Mouse (Mus musculus): Measurements from ENCODE around the gene Bcam. TPM values are rescaled to one million over a fixed set of nuclear protein-coding genes. Genes with fewer than 3 reads are reported as not detected.
A peak's percentile ranks its signal among the peaks of the same experiment; 100 is the strongest.

Bcam gene
- polyA plus RNA-seq, 1 experiment from 2014 or later = 163 TPM

- peaks cover 51% of the 10 kb centered on the region for H3K27me3 ChIP-seq (ENCODE audit: control insufficient read depth, insufficient read depth, low read length)
- H3K9me3 ChIP-seq (replicated peaks; ENCODE audit: control insufficient read depth, low read length) = no peaks in the 10 kb centered on the region; the same call in 1 of the 2 replicates
- no peak overlapping the region for H3K4me3 ChIP-seq (ENCODE audit: low read depth, low read length)
- H3K36me3 ChIP-seq (ENCODE audit: control insufficient read depth, insufficient read depth, low read length) = no peaks in the 10 kb centered on the region
- H3K9ac ChIP-seq (ENCODE audit: low read depth, low read length) = no peak overlapping the region
- H3K4me1 ChIP-seq (ENCODE audit: control insufficient read depth, insufficient read depth, low read length) = peaks cover 16% of the 10 kb centered on the region
- WGBS (ENCODE audit: insufficient replicate concordance) = 64% methylated on average over 4 of the region's 4 CpGs
- no peak for ATAC-seq (replicated peaks; ENCODE audit: insufficient number of reproducible peaks, low FRiP score, low TSS enrichment)
- no peak overlapping the region for H3K27ac ChIP-seq (ENCODE audit: low read depth, low read length)
- no peak overlapping the region for H3K4me2 ChIP-seq
These were observed 42.3 kb upstream of the Bcam start for GRCm38 (mm10) chr7:19813161-19813560.

- WGBS (ENCODE audit: insufficient replicate concordance) = 5% methylated on average over 22 of the region's 22 CpGs
- peak overlapping the region; percentile 11; the same call in 1 of the 2 replicates for H3K4me3 ChIP-seq (ENCODE audit: low read depth, low read length)
- H3K27me3 ChIP-seq (ENCODE audit: control insufficient read depth, insufficient read depth, low read length) = peaks cover 50% of the 10 kb centered on the region
- H3K4me1 ChIP-seq (ENCODE audit: control insufficient read depth, insufficient read depth, low read length) = peaks cover 7% of the 10 kb centered on the region
- ATAC-seq (replicated peaks; ENCODE audit: insufficient number of reproducible peaks, low FRiP score, low TSS enrichment) = no peak
- H3K27ac ChIP-seq (ENCODE audit: low read depth, low read length) = no peak overlapping the region
- H3K9ac ChIP-seq (ENCODE audit: low read depth, low read length) = no peak overlapping the region
- peak overlapping the region; percentile 51 for H3K4me2 ChIP-seq
- H3K36me3 ChIP-seq (ENCODE audit: control insufficient read depth, insufficient read depth, low read length) = no peaks in the 10 kb centered on the region
- no peaks in the 10 kb centered on the region; the same call in 1 of the 2 replicates for H3K9me3 ChIP-seq (replicated peaks; ENCODE audit: control insufficient read depth, low read length)
These were observed 40.3 kb upstream of the Bcam start for GRCm38 (mm10) chr7:19811114-19811513.

- H3K36me3 ChIP-seq (ENCODE audit: control insufficient read depth, insufficient read depth, low read length) = no peaks in the 10 kb centered on the region
- H3K27me3 ChIP-seq (ENCODE audit: control insufficient read depth, insufficient read depth, low read length) = peaks cover 45% of the 10 kb centered on the region
- 3% methylated on average over 27 of the region's 27 CpGs for WGBS (ENCODE audit: insufficient replicate concordance)
- peak overlapping the region; percentile 29 for H3K4me3 ChIP-seq (ENCODE audit: low read depth, low read length)
- H3K4me1 ChIP-seq (ENCODE audit: control insufficient read depth, insufficient read depth, low read length) = peaks cover 7% of the 10 kb centered on the region
- ATAC-seq (replicated peaks; ENCODE audit: insufficient number of reproducible peaks, low FRiP score, low TSS enrichment) = peak; percentile 70; the same call in 1 of the 2 replicates
- H3K9me3 ChIP-seq (replicated peaks; ENCODE audit: control insufficient read depth, low read length) = no peaks in the 10 kb centered on the region; the same call in 1 of the 2 replicates
- no peak overlapping the region for H3K27ac ChIP-seq (ENCODE audit: low read depth, low read length)
- H3K4me2 ChIP-seq = peak overlapping the region; percentile 61
- H3K9ac ChIP-seq (ENCODE audit: low read depth, low read length) = peak overlapping the region; percentile 54; the same call in 1 of the 2 replicates
These were observed 38.6 kb upstream of the Bcam start for GRCm38 (mm10) chr7:19809369-19809768.

GRCm38 (mm10) chr7:19806356-19806969 is 35.6 kb upstream of the Bcam start:
- Histone ChIP-seq H3K4me2 (no peak overlapping the region), H3K27me3 (ENCODE audit: control insufficient read depth, insufficient read depth, low read length) (peaks cover 30% of the 10 kb centered on the region), H3K9me3 (replicated peaks; ENCODE audit: control insufficient read depth, low read length) (no peaks in the 10 kb centered on the region; the same call in 1 of the 2 replicates), H3K27ac (ENCODE audit: low read depth, low read length) (no peak overlapping the region), H3K9ac (ENCODE audit: low read depth, low read length) (no peak overlapping the region), H3K4me3 (ENCODE audit: low read depth, low read length) (no peak overlapping the region), H3K4me1 (ENCODE audit: control insufficient read depth, insufficient read depth, low read length) (peaks cover 7% of the 10 kb centered on the region), H3K36me3 (ENCODE audit: control insufficient read depth, insufficient read depth, low read length) (no peaks in the 10 kb centered on the region)
- whole genome bisulfite sequencing (ENCODE audit: insufficient replicate concordance) = 75% methylated on average over 8 of the region's 8 CpGs
- ATAC-seq (replicated peaks; ENCODE audit: insufficient number of reproducible peaks, low FRiP score, low TSS enrichment) = no peak

GRCm38 (mm10) chr7:19802995-19803394 is 32.2 kb upstream of the Bcam start:
- ATAC-seq (replicated peaks; ENCODE audit: insufficient number of reproducible peaks, low FRiP score, low TSS enrichment) = no peak
- Histone ChIP-seq H3K4me2 (no peak overlapping the region), H3K27ac (ENCODE audit: low read depth, low read length) (no peak overlapping the region), H3K36me3 (ENCODE audit: control insufficient read depth, insufficient read depth, low read length) (no peaks in the 10 kb centered on the region), H3K4me3 (ENCODE audit: low read depth, low read length) (no peak overlapping the region), H3K27me3 (ENCODE audit: control insufficient read depth, insufficient read depth, low read length) (peaks cover 2% of the 10 kb centered on the region; the same call in 1 of the 2 replicates), H3K4me1 (ENCODE audit: control insufficient read depth, insufficient read depth, low read length) (no peaks in the 10 kb centered on the region), H3K9ac (ENCODE audit: low read depth, low read length) (no peak overlapping the region), H3K9me3 (replicated peaks; ENCODE audit: control insufficient read depth, low read length) (no peaks in the 10 kb centered on the region)
- 21% methylated on average over 7 of the region's 7 CpGs for WGBS (ENCODE audit: insufficient replicate concordance)

- Histone ChIP-seq H3K27me3 (ENCODE audit: control insufficient read depth, insufficient read depth, low read length) (peaks cover 18% of the 10 kb centered on the region), H3K9ac (ENCODE audit: low read depth, low read length) (no peak overlapping the region), H3K27ac (ENCODE audit: low read depth, low read length) (no peak overlapping the region), H3K4me1 (ENCODE audit: control insufficient read depth, insufficient read depth, low read length) (no peaks in the 10 kb centered on the region), H3K9me3 (replicated peaks; ENCODE audit: control insufficient read depth, low read length) (no peaks in the 10 kb centered on the region), H3K4me3 (ENCODE audit: low read depth, low read length) (no peak overlapping the region), H3K4me2 (no peak overlapping the region), H3K36me3 (ENCODE audit: control insufficient read depth, insufficient read depth, low read length) (no peaks in the 10 kb centered on the region)
- 19% methylated on average over 2 of the region's 2 CpGs for WGBS (ENCODE audit: insufficient replicate concordance)
- no peak for ATAC-seq (replicated peaks; ENCODE audit: insufficient number of reproducible peaks, low FRiP score, low TSS enrichment)
These were observed 29.9 kb upstream of the Bcam start for GRCm38 (mm10) chr7:19800764-19801163.

- peak within 1 kb of the TSS; percentile 39; the same call in 1 of the 2 replicates for H3K9ac ChIP-seq (ENCODE audit: low read depth, low read length)
- H3K27me3 ChIP-seq (ENCODE audit: control insufficient read depth, insufficient read depth, low read length) = peaks cover 22% of the 10 kb centered on the region
- no peaks in the 10 kb centered on the region for H3K36me3 ChIP-seq (ENCODE audit: control insufficient read depth, insufficient read depth, low read length)
- 3% methylated on average over 32 of the region's 32 CpGs for WGBS (ENCODE audit: insufficient replicate concordance)
- ATAC-seq (replicated peaks; ENCODE audit: insufficient number of reproducible peaks, low FRiP score, low TSS enrichment) = peak; percentile 8; the same call in 1 of the 2 replicates
- H3K27ac ChIP-seq (ENCODE audit: low read depth, low read length) = no peak within 1 kb of the TSS
- no peaks in the 10 kb centered on the region for H3K4me1 ChIP-seq (ENCODE audit: control insufficient read depth, insufficient read depth, low read length)
- peak within 1 kb of the TSS; percentile 40 for H3K4me2 ChIP-seq
- H3K9me3 ChIP-seq (replicated peaks; ENCODE audit: control insufficient read depth, low read length) = no peaks in the 10 kb centered on the region
- H3K4me3 ChIP-seq (ENCODE audit: low read depth, low read length) = peak within 1 kb of the TSS; percentile 22; the same call in 1 of the 2 replicates
These were observed 26.1 kb upstream of the Bcam start, which contains the start of gene Cblc for GRCm38 (mm10) chr7:19796697-19797588. Cblc (minus strand) TSS chr7:19796809.

- ATAC-seq (replicated peaks; ENCODE audit: insufficient number of reproducible peaks, low FRiP score, low TSS enrichment) = no peak
- Histone ChIP-seq H3K4me2 (peak overlapping the region; percentile 40), H3K9me3 (replicated peaks; ENCODE audit: control insufficient read depth, low read length) (no peaks in the 10 kb centered on the region), H3K36me3 (ENCODE audit: control insufficient read depth, insufficient read depth, low read length) (no peaks in the 10 kb centered on the region), H3K9ac (ENCODE audit: low read depth, low read length) (peak overlapping the region; percentile 39; the same call in 1 of the 2 replicates), H3K27me3 (ENCODE audit: control insufficient read depth, insufficient read depth, low read length) (peaks cover 22% of the 10 kb centered on the region), H3K27ac (ENCODE audit: low read depth, low read length) (no peak overlapping the region), H3K4me3 (ENCODE audit: low read depth, low read length) (peak overlapping the region; percentile 22; the same call in 1 of the 2 replicates), H3K4me1 (ENCODE audit: control insufficient read depth, insufficient read depth, low read length) (no peaks in the 10 kb centered on the region)
- 12% methylated on average over 18 of the region's 18 CpGs for WGBS (ENCODE audit: insufficient replicate concordance)
These were observed 25.4 kb upstream of the Bcam start for GRCm38 (mm10) chr7:19796254-19796653.
